Mouse (Mus musculus): ENCODE measurements around the gene Bbs12. TPM values are rescaled to one million over a fixed set of nuclear protein-coding genes. Genes with fewer than 3 reads are reported as not detected.

Bbs12 gene
- polyA plus RNA-seq, 1 experiment from 2014 or later, result 8.0 TPM

- no peak for ATAC-seq (replicated peaks; ENCODE audit: low FRiP score, low read depth)
- no peak overlapping the region for H3K27ac ChIP-seq
- no peak for TF ChIP-seq CTCF (IDR thresholded peaks at IDR 0.05; ENCODE audit: low read depth)
- H3K27me3 ChIP-seq (ENCODE audit: insufficient read depth, low read length), result no peaks in the 10 kb centered on the region
- H3K4me2 ChIP-seq (ENCODE audit: low read length), result no peak overlapping the region
- H3K9me3 ChIP-seq (replicated peaks; ENCODE audit: low read length), result no peaks in the 10 kb centered on the region
- H3K4me1 ChIP-seq (replicated peaks; ENCODE audit: insufficient read depth, low read length), result no peaks in the 10 kb centered on the region
- H3K9ac ChIP-seq (ENCODE audit: low read depth, low read length), result no peak overlapping the region
- WGBS, result 46% methylated on average over 2 of the region's 2 CpGs
- H3K4me3 ChIP-seq (replicated peaks; ENCODE audit: low read depth, low read length), result no peak overlapping the region
- DNase-seq (ENCODE audit: low spot score), result no peak
- H3K36me3 ChIP-seq (ENCODE audit: insufficient read depth, low read length), result no peaks in the 10 kb centered on the region
These were observed 19.7 kb upstream of the Bbs12 start for GRCm38 (mm10) chr3:37292654-37293053.

DNA sequence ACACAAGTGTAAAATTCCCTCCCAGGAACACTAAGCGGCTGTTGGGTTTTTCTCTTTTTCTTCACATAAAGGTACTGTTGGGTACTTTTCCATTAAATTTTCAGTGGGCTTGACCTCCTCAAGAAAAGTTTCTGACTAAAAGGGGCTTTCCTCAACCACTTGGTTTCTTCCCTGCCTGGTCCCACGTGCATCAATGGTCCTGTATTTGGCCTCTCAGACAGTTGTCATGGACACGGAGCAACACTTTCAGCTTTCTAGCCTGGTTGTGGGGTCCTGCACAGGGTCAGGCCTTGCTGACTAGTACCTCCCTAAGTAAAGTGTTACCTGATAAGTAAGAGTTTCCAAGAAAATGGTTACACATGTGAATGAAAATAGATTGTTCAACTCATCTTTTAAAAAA, 12.9 kb upstream of the Bbs12 start:
- no peak for TF ChIP-seq CTCF (IDR thresholded peaks at IDR 0.05; ENCODE audit: low read depth)
- ATAC-seq (replicated peaks; ENCODE audit: low FRiP score, low read depth) (no peak), DNase-seq (ENCODE audit: low spot score) (no peak)
- H3K4me2 ChIP-seq (ENCODE audit: low read length), result no peak overlapping the region
- H3K4me1 ChIP-seq (replicated peaks; ENCODE audit: insufficient read depth, low read length), result no peaks in the 10 kb centered on the region
- no peaks in the 10 kb centered on the region for H3K36me3 ChIP-seq (ENCODE audit: insufficient read depth, low read length)
- H3K27ac ChIP-seq, result no peak overlapping the region
- H3K9me3 ChIP-seq (replicated peaks; ENCODE audit: low read length), result no peaks in the 10 kb centered on the region
- H3K4me3 ChIP-seq (replicated peaks; ENCODE audit: low read depth, low read length), result no peak overlapping the region
- no peaks in the 10 kb centered on the region for H3K27me3 ChIP-seq (ENCODE audit: insufficient read depth, low read length)
- no peak overlapping the region for H3K9ac ChIP-seq (ENCODE audit: low read depth, low read length)
- 53% methylated on average over 3 of the region's 3 CpGs for WGBS

DNA sequence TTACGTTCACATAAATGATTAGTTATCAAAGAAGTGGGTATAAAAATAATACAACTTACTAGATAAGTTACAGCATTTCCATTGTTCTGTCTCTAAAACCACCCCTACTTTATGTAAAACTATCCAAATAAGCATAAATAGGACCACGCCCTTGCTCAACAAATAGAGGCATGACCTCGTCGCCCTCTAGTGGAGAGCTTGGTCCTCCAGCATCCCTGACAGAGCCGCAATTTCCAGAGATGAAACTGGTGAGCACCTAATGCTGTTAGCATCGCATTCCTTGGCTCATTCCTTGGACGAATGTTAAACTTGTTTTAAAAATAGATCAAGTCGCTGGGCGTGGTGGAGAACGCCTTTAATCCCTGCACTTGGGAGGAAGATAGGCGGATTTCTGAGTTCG, 9.7 kb upstream of the Bbs12 start:
- Histone ChIP-seq H3K9me3 (replicated peaks; ENCODE audit: low read length) (no peaks in the 10 kb centered on the region), H3K9ac (ENCODE audit: low read depth, low read length) (no peak overlapping the region), H3K4me3 (replicated peaks; ENCODE audit: low read depth, low read length) (no peak overlapping the region), H3K27ac (no peak overlapping the region), H3K4me1 (replicated peaks; ENCODE audit: insufficient read depth, low read length) (no peaks in the 10 kb centered on the region), H3K27me3 (ENCODE audit: insufficient read depth, low read length) (no peaks in the 10 kb centered on the region), H3K36me3 (ENCODE audit: insufficient read depth, low read length) (no peaks in the 10 kb centered on the region), H3K4me2 (ENCODE audit: low read length) (no peak overlapping the region)
- ATAC-seq (replicated peaks; ENCODE audit: low FRiP score, low read depth), result no peak
- DNase-seq (ENCODE audit: low spot score), result peak; percentile 71
- TF ChIP-seq CTCF (IDR thresholded peaks at IDR 0.05; ENCODE audit: low read depth), result peak; percentile 76
- 42% methylated on average over 12 of the region's 12 CpGs for whole genome bisulfite sequencing

- no peak for TF ChIP-seq CTCF (IDR thresholded peaks at IDR 0.05; ENCODE audit: low read depth)
- Histone ChIP-seq H3K9ac (ENCODE audit: low read depth, low read length) (no peak overlapping the region), H3K27me3 (ENCODE audit: insufficient read depth, low read length) (no peaks in the 10 kb centered on the region), H3K4me2 (ENCODE audit: low read length) (no peak overlapping the region), H3K27ac (no peak overlapping the region), H3K4me1 (replicated peaks; ENCODE audit: insufficient read depth, low read length) (no peaks in the 10 kb centered on the region), H3K36me3 (ENCODE audit: insufficient read depth, low read length) (no peaks in the 10 kb centered on the region), H3K9me3 (replicated peaks; ENCODE audit: low read length) (no peaks in the 10 kb centered on the region), H3K4me3 (replicated peaks; ENCODE audit: low read depth, low read length) (no peak overlapping the region)
- no peak for ATAC-seq (replicated peaks; ENCODE audit: low FRiP score, low read depth)
- 64% methylated on average over 8 of the region's 8 CpGs for WGBS
- no peak for DNase-seq (ENCODE audit: low spot score)
These were observed 8.8 kb upstream of the Bbs12 start for GRCm38 (mm10) chr3:37303392-37304139.

GRCm38 (mm10) chr3:37311897-37312369, 421 bp upstream of the Bbs12 start:
- Histone ChIP-seq H3K36me3 (ENCODE audit: insufficient read depth, low read length) (no peaks in the 10 kb centered on the region), H3K9me3 (replicated peaks; ENCODE audit: low read length) (no peaks in the 10 kb centered on the region), H3K27me3 (ENCODE audit: insufficient read depth, low read length) (no peaks in the 10 kb centered on the region), H3K4me2 (ENCODE audit: low read length) (peak overlapping the region; percentile 65), H3K9ac (ENCODE audit: low read depth, low read length) (peak overlapping the region; percentile 91), H3K4me1 (replicated peaks; ENCODE audit: insufficient read depth, low read length) (0 out of 2 replicates have a peak, but pooled peaks cover 6% of the 10 kb centered on the region), H3K27ac (no peak overlapping the region), H3K4me3 (replicated peaks; ENCODE audit: low read depth, low read length) (peak overlapping the region; percentile 90)
- DNase-seq (ENCODE audit: low spot score), result no peak
- ATAC-seq (replicated peaks; ENCODE audit: low FRiP score, low read depth), result no peak; the same call in 1 of the 2 replicates
- WGBS, result 2% methylated on average over 10 of the region's 10 CpGs
- TF ChIP-seq CTCF (IDR thresholded peaks at IDR 0.05; ENCODE audit: low read depth), result no peak

- Histone ChIP-seq H3K4me1 (replicated peaks; ENCODE audit: insufficient read depth, low read length) (0 out of 2 replicates have a peak, but pooled peaks cover 6% of the 10 kb centered on the region), H3K27ac (no peak overlapping the region), H3K4me2 (ENCODE audit: low read length) (peak overlapping the region; percentile 65), H3K9ac (ENCODE audit: low read depth, low read length) (no peak overlapping the region), H3K4me3 (replicated peaks; ENCODE audit: low read depth, low read length) (peak overlapping the region; percentile 90), H3K9me3 (replicated peaks; ENCODE audit: low read length) (no peaks in the 10 kb centered on the region), H3K36me3 (ENCODE audit: insufficient read depth, low read length) (no peaks in the 10 kb centered on the region), H3K27me3 (ENCODE audit: insufficient read depth, low read length) (no peaks in the 10 kb centered on the region)
- no peak for TF ChIP-seq CTCF (IDR thresholded peaks at IDR 0.05; ENCODE audit: low read depth)
- peak; percentile 33 for DNase-seq (ENCODE audit: low spot score)
- 7% methylated on average over 1 of the region's 1 CpGs for WGBS
- no peak for ATAC-seq (replicated peaks; ENCODE audit: low FRiP score, low read depth)
These were observed 1.0 kb downstream of the Bbs12 start for GRCm38 (mm10) chr3:37313371-37313770.

Data from kidney, postnatal 0 days (tissue).